Mouse (Mus musculus): Measurements from ENCODE around the gene Cd44. TPM values are rescaled to one million over a fixed set of nuclear protein-coding genes. Genes with fewer than 3 reads are reported as not detected.

Cd44 gene
- polyA plus RNA-seq, 1 experiment from 2014 or later: 13.7 TPM

DNA sequence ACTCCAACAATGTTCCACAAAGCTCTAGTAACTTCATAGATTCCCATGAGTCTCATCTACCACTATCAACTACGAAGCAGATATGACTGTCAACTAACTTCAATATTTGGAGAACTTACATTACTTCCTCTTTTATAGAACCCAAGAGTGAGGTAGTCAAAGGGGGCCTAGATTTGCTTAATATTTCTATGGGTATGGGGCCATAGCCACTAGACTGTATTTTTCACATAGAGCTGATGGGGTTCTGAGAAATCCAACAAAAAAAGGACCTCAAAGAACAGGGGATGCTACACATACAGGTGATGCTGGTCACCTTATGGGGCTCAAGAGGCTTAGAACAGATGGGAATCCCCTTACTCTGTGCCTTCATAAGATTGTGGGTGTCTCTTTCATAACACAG lies 14.3 kb downstream of the Cd44 start:
- H3K4me2 ChIP-seq (ENCODE audit: low read length): no peak overlapping the region
- no peak overlapping the region for H3K4me3 ChIP-seq (ENCODE audit: low read depth, low read length)
- DNase-seq (ENCODE audit: low spot score) (no peak), ATAC-seq (replicated peaks; ENCODE audit: low FRiP score, low TSS enrichment, low read depth) (no peak)
- H3K27ac ChIP-seq (ENCODE audit: low read depth): no peak overlapping the region
- H3K4me1 ChIP-seq (replicated peaks; ENCODE audit: control insufficient read depth, insufficient read depth, low read length): peaks cover 8% of the 10 kb centered on the region; the same call in 1 of the 2 replicates
- no peaks in the 10 kb centered on the region for H3K27me3 ChIP-seq (replicated peaks; ENCODE audit: control insufficient read depth, insufficient read depth, low read length)
- 88% methylated on average over 1 of the region's 1 CpGs for WGBS
- H3K36me3 ChIP-seq (ENCODE audit: control insufficient read depth, insufficient read depth, low read length): no peaks in the 10 kb centered on the region
- H3K9me3 ChIP-seq (ENCODE audit: control insufficient read depth, low read length): no peaks in the 10 kb centered on the region
- no peak overlapping the region for H3K9ac ChIP-seq (ENCODE audit: low read length)

DNA sequence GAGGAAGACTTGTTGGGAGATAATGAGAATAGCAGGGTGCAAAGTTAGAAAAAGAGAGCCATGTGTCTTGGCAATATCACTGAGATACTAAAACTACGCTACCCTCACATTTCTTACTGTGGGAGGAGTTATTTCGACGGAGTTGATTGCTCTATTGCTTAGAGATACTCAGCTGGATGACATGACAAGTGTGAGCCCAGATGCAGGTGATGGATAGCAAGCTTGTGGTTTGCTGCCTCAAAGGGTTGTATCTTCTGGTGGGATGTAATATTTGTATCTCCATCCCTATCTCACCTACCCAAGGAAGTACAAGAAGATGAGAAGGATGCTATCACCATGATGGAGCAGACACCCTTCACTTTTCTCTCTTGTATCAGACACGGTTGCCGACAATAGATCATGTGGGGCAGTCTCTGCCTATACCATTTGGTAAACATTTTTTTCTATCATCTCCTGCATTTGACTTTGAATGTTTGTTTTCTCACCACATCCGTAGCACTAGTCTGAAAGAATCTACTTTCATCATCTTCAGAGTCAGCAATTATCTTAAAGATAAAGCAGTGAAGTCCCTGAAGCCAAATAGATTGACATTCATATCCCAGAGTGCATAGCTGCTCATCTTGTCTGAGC lies 15.0 kb downstream of the Cd44 start:
- Histone ChIP-seq H3K36me3 (ENCODE audit: control insufficient read depth, insufficient read depth, low read length) (no peaks in the 10 kb centered on the region), H3K27ac (ENCODE audit: low read depth) (no peak overlapping the region), H3K27me3 (replicated peaks; ENCODE audit: control insufficient read depth, insufficient read depth, low read length) (no peaks in the 10 kb centered on the region), H3K4me3 (ENCODE audit: low read depth, low read length) (no peak overlapping the region), H3K4me2 (ENCODE audit: low read length) (no peak overlapping the region), H3K9me3 (ENCODE audit: control insufficient read depth, low read length) (no peaks in the 10 kb centered on the region), H3K9ac (ENCODE audit: low read length) (no peak overlapping the region), H3K4me1 (replicated peaks; ENCODE audit: control insufficient read depth, insufficient read depth, low read length) (peaks cover 13% of the 10 kb centered on the region; the same call in 1 of the 2 replicates)
- DNase-seq (ENCODE audit: low spot score) (no peak), ATAC-seq (replicated peaks; ENCODE audit: low FRiP score, low TSS enrichment, low read depth) (no peak)
- 87% methylated on average over 6 of the region's 6 CpGs for WGBS

DNA sequence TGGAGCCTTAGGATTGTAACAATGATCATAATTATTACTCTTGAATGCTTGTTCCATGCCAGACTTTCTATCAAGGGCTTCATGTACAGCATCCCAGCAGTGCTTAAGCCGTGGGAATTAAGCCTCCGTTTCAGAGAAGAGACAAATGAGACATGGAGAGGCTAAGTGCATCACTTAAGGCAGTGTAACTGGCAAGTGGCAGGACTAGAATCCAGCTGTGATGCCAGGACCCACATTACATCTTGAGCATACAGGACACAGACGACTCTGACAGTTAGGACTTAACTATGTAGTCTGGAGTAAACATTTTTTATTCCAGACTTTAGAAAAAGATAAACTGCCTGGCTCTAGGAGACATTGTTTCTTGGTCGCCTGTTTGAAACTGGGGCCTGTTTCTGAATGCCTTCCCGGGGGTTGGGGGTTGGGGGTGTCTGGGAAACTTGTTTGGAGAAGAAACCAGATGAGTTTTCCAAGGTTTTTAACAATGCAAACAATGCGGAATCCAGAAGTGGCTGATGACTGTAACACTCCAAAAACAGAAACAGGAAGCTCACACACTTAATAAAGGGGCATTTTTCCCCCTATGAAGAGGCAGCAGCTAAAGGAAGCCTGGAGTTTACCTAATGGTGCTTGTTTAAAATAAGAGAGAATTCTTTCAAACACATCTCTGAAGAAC lies 18.7 kb downstream of the Cd44 start:
- H3K4me2 ChIP-seq (ENCODE audit: low read length): no peak overlapping the region
- H3K27me3 ChIP-seq (replicated peaks; ENCODE audit: control insufficient read depth, insufficient read depth, low read length): no peaks in the 10 kb centered on the region
- H3K36me3 ChIP-seq (ENCODE audit: control insufficient read depth, insufficient read depth, low read length): no peaks in the 10 kb centered on the region
- no peak for DNase-seq (ENCODE audit: low spot score)
- no peak overlapping the region for H3K9ac ChIP-seq (ENCODE audit: low read length)
- WGBS: 25% methylated on average over 6 of the region's 6 CpGs
- no peaks in the 10 kb centered on the region for H3K9me3 ChIP-seq (ENCODE audit: control insufficient read depth, low read length)
- peaks cover 13% of the 10 kb centered on the region; the same call in 1 of the 2 replicates for H3K4me1 ChIP-seq (replicated peaks; ENCODE audit: control insufficient read depth, insufficient read depth, low read length)
- H3K4me3 ChIP-seq (ENCODE audit: low read depth, low read length): no peak overlapping the region
- H3K27ac ChIP-seq (ENCODE audit: low read depth): peak overlapping the region; percentile 64
- ATAC-seq (replicated peaks; ENCODE audit: low FRiP score, low TSS enrichment, low read depth): no peak

DNA sequence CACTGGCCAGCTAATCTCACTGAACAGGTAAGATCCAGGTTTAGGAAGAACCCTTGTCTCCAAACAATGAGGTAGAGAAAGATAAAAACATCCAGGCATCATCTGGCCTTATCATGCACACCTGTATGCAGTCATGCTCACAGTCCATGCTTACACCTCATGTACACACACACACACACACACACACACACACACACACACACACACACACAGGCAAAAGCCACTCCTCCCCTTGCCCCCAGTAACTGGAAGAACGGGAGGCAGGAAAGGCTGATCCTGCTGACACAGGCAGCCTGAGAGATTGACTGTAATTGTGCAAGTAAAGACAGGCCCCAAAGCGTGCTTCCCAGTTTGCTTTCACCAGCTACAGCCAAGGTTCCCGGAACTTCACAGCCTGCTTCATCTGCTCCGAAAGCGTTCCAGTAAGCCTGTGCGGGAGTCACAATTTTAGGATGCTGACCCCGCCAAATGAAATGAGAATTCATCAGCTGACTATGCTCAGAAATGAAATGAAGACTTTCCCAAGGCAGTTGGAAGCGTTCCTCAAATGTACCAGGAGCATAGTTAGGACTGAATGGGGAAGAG lies 19.4 kb downstream of the Cd44 start:
- DNase-seq (ENCODE audit: low spot score): no peak
- no peak for ATAC-seq (replicated peaks; ENCODE audit: low FRiP score, low TSS enrichment, low read depth)
- no peak overlapping the region for H3K9ac ChIP-seq (ENCODE audit: low read length)

DNA sequence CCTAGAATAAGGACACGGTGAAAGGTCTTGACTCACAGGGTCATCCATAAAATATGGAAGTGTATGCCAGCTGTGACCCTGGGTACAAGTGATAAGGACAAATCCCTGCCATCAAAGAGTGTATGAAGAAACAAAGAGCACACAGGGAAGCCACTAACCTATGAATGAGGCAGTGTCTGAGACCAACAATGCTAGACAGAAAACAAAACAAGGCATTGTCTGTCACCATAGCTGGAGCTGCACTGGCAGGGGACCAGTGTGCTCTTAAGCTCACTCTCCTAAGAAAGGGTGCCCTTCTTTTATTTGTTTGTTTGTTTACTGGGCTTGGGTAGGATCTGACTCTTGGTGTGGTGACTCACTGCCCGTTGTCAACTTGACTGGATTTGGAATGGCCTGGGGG lies 23.0 kb downstream of the Cd44 start:
- Histone ChIP-seq H3K27ac (ENCODE audit: low read depth) (no peak overlapping the region), H3K4me3 (ENCODE audit: low read depth, low read length) (no peak overlapping the region), H3K9ac (ENCODE audit: low read length) (no peak overlapping the region), H3K4me2 (ENCODE audit: low read length) (no peak overlapping the region), H3K4me1 (replicated peaks; ENCODE audit: control insufficient read depth, insufficient read depth, low read length) (peaks cover 13% of the 10 kb centered on the region; the same call in 1 of the 2 replicates), H3K27me3 (replicated peaks; ENCODE audit: control insufficient read depth, insufficient read depth, low read length) (no peaks in the 10 kb centered on the region), H3K36me3 (ENCODE audit: control insufficient read depth, insufficient read depth, low read length) (no peaks in the 10 kb centered on the region), H3K9me3 (ENCODE audit: control insufficient read depth, low read length) (no peaks in the 10 kb centered on the region)
- DNase-seq (ENCODE audit: low spot score) (no peak), ATAC-seq (replicated peaks; ENCODE audit: low FRiP score, low TSS enrichment, low read depth) (no peak)
- WGBS: 70% methylated on average over 2 of the region's 2 CpGs

More for the DNA sequence above, 19.4 kb downstream of the Cd44 start:
- 51% methylated on average over 8 of the region's 8 CpGs for WGBS
- Histone ChIP-seq H3K4me1 (replicated peaks; ENCODE audit: control insufficient read depth, insufficient read depth, low read length) (peaks cover 13% of the 10 kb centered on the region; the same call in 1 of the 2 replicates), H3K4me2 (ENCODE audit: low read length) (no peak overlapping the region), H3K4me3 (ENCODE audit: low read depth, low read length) (no peak overlapping the region), H3K36me3 (ENCODE audit: control insufficient read depth, insufficient read depth, low read length) (no peaks in the 10 kb centered on the region), H3K9me3 (ENCODE audit: control insufficient read depth, low read length) (no peaks in the 10 kb centered on the region), H3K27ac (ENCODE audit: low read depth) (peak overlapping the region; percentile 64), H3K27me3 (replicated peaks; ENCODE audit: control insufficient read depth, insufficient read depth, low read length) (no peaks in the 10 kb centered on the region)

DNA sequence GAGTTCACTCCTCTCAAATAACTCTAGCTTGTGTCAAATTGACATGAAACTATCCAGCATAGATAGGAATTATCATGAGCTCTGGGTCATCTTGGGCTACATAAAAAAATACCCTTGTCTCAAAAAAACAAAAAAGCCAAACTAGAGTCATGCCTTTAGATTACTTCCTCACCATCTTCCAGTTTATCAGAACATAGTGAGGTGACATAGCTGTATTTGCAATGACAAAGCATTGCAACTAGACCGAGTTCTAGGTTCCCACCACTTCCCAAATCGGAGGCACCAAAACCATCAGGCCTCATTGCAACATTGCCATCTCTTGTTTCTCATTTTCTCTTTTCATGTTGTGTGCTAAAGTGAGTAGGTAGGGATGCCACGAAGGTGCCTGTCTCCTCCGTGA lies 24.0 kb downstream of the Cd44 start:
- Histone ChIP-seq H3K27me3 (replicated peaks; ENCODE audit: control insufficient read depth, insufficient read depth, low read length) (no peaks in the 10 kb centered on the region), H3K4me2 (ENCODE audit: low read length) (no peak overlapping the region), H3K9ac (ENCODE audit: low read length) (no peak overlapping the region), H3K36me3 (ENCODE audit: control insufficient read depth, insufficient read depth, low read length) (no peaks in the 10 kb centered on the region), H3K9me3 (ENCODE audit: control insufficient read depth, low read length) (no peaks in the 10 kb centered on the region), H3K4me1 (replicated peaks; ENCODE audit: control insufficient read depth, insufficient read depth, low read length) (peaks cover 8% of the 10 kb centered on the region; the same call in 1 of the 2 replicates), H3K27ac (ENCODE audit: low read depth) (no peak overlapping the region), H3K4me3 (ENCODE audit: low read depth, low read length) (no peak overlapping the region)
- no peak for ATAC-seq (replicated peaks; ENCODE audit: low FRiP score, low TSS enrichment, low read depth)
- no peak for DNase-seq (ENCODE audit: low spot score)
- 95% methylated on average over 4 of the region's 4 CpGs for WGBS

DNA sequence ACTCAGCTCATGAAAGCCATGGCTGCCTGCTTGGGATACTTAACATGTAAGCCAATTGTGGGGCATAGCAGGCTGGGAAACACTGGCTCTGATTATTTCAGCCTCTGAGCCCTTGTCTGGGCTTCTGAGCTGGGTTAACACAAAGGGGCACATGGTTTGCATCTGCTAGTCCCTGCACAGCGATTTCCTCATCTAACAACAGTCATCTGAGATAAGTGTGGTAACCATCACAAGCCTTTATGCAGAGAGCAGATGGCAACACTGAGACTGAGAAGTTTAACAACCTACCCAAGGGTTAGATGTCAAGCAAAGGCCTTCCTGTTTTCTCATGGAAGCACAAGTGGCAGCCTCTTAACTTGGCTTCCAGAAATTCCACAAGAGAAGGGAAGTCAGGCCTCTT lies 25.3 kb downstream of the Cd44 start:
- no peak overlapping the region for H3K27ac ChIP-seq (ENCODE audit: low read depth)
- no peaks in the 10 kb centered on the region for H3K27me3 ChIP-seq (replicated peaks; ENCODE audit: control insufficient read depth, insufficient read depth, low read length)
- no peaks in the 10 kb centered on the region for H3K4me1 ChIP-seq (replicated peaks; ENCODE audit: control insufficient read depth, insufficient read depth, low read length)
- 70% methylated on average over 1 of the region's 1 CpGs for WGBS
- no peak for ATAC-seq (replicated peaks; ENCODE audit: low FRiP score, low TSS enrichment, low read depth)
- H3K4me2 ChIP-seq (ENCODE audit: low read length): no peak overlapping the region
- DNase-seq (ENCODE audit: low spot score): no peak
- H3K4me3 ChIP-seq (ENCODE audit: low read depth, low read length): no peak overlapping the region
- no peak overlapping the region for H3K9ac ChIP-seq (ENCODE audit: low read length)
- H3K9me3 ChIP-seq (ENCODE audit: control insufficient read depth, low read length): no peaks in the 10 kb centered on the region
- H3K36me3 ChIP-seq (ENCODE audit: control insufficient read depth, insufficient read depth, low read length): no peaks in the 10 kb centered on the region

DNA sequence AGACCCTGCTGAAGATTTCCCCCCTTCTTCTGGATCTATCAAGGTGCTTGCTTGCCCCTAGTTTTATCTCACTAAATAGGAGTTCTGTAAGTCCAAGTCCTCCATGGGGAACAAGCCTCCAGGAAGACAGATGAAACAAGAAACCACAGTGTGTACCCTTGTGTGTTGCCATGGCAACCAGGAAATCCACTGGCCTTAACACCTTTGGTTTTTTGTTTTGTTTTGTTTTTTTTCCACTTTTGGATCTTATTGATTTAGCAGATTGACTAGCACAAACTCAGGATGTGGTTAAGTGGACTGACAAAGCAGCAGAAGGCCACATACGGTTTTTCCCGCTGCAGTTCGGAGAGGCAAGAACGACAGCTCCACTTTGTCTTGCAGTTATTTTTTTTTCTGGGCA lies 27.6 kb downstream of the Cd44 start:
- Histone ChIP-seq H3K4me1 (replicated peaks; ENCODE audit: control insufficient read depth, insufficient read depth, low read length) (no peaks in the 10 kb centered on the region), H3K9ac (ENCODE audit: low read length) (no peak overlapping the region), H3K36me3 (ENCODE audit: control insufficient read depth, insufficient read depth, low read length) (no peaks in the 10 kb centered on the region), H3K4me2 (ENCODE audit: low read length) (no peak overlapping the region), H3K9me3 (ENCODE audit: control insufficient read depth, low read length) (no peaks in the 10 kb centered on the region), H3K27me3 (replicated peaks; ENCODE audit: control insufficient read depth, insufficient read depth, low read length) (no peaks in the 10 kb centered on the region), H3K27ac (ENCODE audit: low read depth) (no peak overlapping the region), H3K4me3 (ENCODE audit: low read depth, low read length) (no peak overlapping the region)
- no peak for DNase-seq (ENCODE audit: low spot score)
- WGBS: 73% methylated on average over 4 of the region's 4 CpGs
- no peak for ATAC-seq (replicated peaks; ENCODE audit: low FRiP score, low TSS enrichment, low read depth)

Data from intestine, embryonic 14.5 days (tissue).